Mouse (Mus musculus) kidney, postnatal 14 days (tissue): ENCODE results near the gene Mycs.

ENCODE experiments used
- DNase-seq: peaks from one replicate; pipeline ENCODE4 v3.0.0; 2022; ENCODE audit warnings: mixed read lengths

Mycs gene

GRCm38 (mm10) chrX:5469165-5469564 is at the start of gene Mycs:
Mycs (minus strand) TSS chrX:5469265.
- DNase-seq = no peak

- no peak for DNase-seq
These were observed 1.0 kb downstream of the Mycs start for GRCm38 (mm10) chrX:5468022-5468421.
